Mouse (Mus musculus) heart, embryonic 15.5 days (tissue): ENCODE data around the gene Abca1. TPM values are rescaled to one million over a fixed set of nuclear protein-coding genes. Genes with fewer than 3 reads are reported as not detected.

Experiments used
- ATAC-seq: fragments of 200-750 bp; cut with Nextera tagmentation; replicated peaks from 2 replicates; pipeline ENCODE4 v1.8.0; 2017; ENCODE audit warnings: low read depth, moderate TSS enrichment; ENCODE audit not compliant: insufficient number of reproducible peaks, insufficient read depth, low FRiP score
- H3K27ac ChIP-seq: fragments of 300-500 bp; sonication (generic); 2 replicates; pipeline ENCODE4 v1.5.1; 2015; ENCODE audit warnings: mild to moderate bottlenecking, inconsistent platforms
- H3K27me3 ChIP-seq: fragments of 300-500 bp; sonication (generic); 2 replicates; pipeline ENCODE4 v1.6.1; 2015; ENCODE audit warnings: inconsistent platforms
- H3K36me3 ChIP-seq: fragments of 300-500 bp; sonication (generic); 2 replicates; pipeline ENCODE4 v1.6.1; 2015; ENCODE audit warnings: mild to moderate bottlenecking, inconsistent platforms
- H3K4me1 ChIP-seq: fragments of 300-500 bp; sonication (generic); replicated peaks from 2 replicates; pipeline ENCODE4 v1.6.1; 2015; ENCODE audit warnings: inconsistent platforms
- H3K4me2 ChIP-seq: fragments of 300-500 bp; sonication (generic); 2 replicates; pipeline ENCODE4 v1.6.1; 2015; ENCODE audit warnings: inconsistent platforms, mild to moderate bottlenecking, moderate library complexity
- H3K4me3 ChIP-seq: fragments of 300-500 bp; sonication (generic); 2 replicates; pipeline ENCODE4 v1.5.1; 2015; ENCODE audit warnings: mild to moderate bottlenecking, inconsistent platforms
- H3K9ac ChIP-seq: fragments of 300-500 bp; sonication (generic); 2 replicates; pipeline ENCODE4 v1.6.1; 2015; ENCODE audit warnings: mild to moderate bottlenecking, inconsistent platforms
- H3K9me3 ChIP-seq: fragments of 300-500 bp; sonication (generic); replicated peaks from 2 replicates; pipeline ENCODE4 v1.6.1; 2016; ENCODE audit warnings: inconsistent platforms
- WGBS: fragments of 180-500 bp; shearing (Covaris S2); methylation state at CpG from one replicate; pipeline ENCODE4 v1.1.7; 2015; ENCODE audit warnings: mixed read lengths; 5-methylcytosine and 5-hydroxymethylcytosine counted together
- polyA plus RNA-seq: library from polyadenylated mRNA; unstranded; fragments of >200 nt; fragmentation: Nextera tagmentation; extraction: Ambion mirVana; gene quantifications from 2 replicates; pipeline ENCODE4 v1.2.1, GENCODE M21; 2015

Abca1 gene
- polyA plus RNA-seq, 1 experiment from 2014 or later = 4.4 TPM

- no peak for ATAC-seq
- H3K4me1 ChIP-seq = no peaks in the 10 kb centered on the region
- 78% methylated on average over 3 of the region's 3 CpGs for WGBS
- no peak overlapping the region for H3K4me3 ChIP-seq
- H3K27me3 ChIP-seq = no peaks in the 10 kb centered on the region
- H3K36me3 ChIP-seq = no peaks in the 10 kb centered on the region
- no peak overlapping the region for H3K4me2 ChIP-seq
- no peaks in the 10 kb centered on the region for H3K9me3 ChIP-seq
- H3K9ac ChIP-seq = no peak overlapping the region
- no peak overlapping the region for H3K27ac ChIP-seq
These were observed 53.6 kb downstream of the Abca1 start for GRCm38 (mm10) chr4:53106071-53106470.

DNA sequence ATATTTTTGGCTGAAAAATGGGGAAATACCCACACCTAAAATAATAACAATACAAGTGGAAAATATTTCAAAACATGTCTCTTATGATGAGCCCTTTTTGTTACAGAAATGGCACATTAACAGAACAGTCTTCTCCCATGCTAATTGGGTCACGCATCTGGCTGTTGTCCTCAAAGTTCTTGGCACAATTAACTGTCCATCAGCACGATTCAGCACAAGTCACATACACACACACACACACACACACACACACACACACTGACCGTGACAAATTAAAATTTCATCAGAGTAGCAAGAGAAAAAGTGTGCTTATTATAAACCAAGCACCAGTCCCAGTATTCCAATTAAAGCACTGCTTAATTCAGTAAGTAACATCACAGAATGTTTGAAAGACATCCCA is 55.1 kb downstream of the Abca1 start:
- Histone ChIP-seq H3K4me2 (no peak overlapping the region), H3K4me3 (no peak overlapping the region), H3K9ac (no peak overlapping the region), H3K9me3 (no peaks in the 10 kb centered on the region), H3K27me3 (no peaks in the 10 kb centered on the region), H3K36me3 (no peaks in the 10 kb centered on the region), H3K4me1 (no peaks in the 10 kb centered on the region), H3K27ac (no peak overlapping the region)
- no peak for ATAC-seq
- 88% methylated on average over 3 of the region's 3 CpGs for WGBS

DNA sequence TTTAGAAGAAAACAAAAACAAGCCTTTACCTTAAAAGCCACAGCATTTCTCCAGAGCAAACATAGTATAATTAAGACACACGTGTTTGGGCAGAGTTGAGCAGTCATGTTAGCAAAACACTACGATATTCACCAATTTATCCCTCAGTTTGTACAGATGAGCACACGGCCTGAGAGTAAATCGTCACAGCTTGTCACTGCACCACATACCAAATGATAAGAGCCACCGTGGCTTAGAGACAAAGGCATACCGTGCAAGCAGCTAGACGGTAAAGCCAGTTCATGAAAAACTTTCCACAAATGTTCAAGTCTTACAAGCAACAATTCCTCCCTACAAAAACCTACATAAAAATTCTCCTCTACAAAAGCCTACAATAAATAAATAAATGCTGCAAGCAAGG is 57.2 kb downstream of the Abca1 start:
- ATAC-seq = no peak
- Histone ChIP-seq H3K9ac (no peak overlapping the region), H3K4me3 (no peak overlapping the region), H3K27me3 (no peaks in the 10 kb centered on the region), H3K36me3 (no peaks in the 10 kb centered on the region), H3K27ac (no peak overlapping the region), H3K4me2 (no peak overlapping the region), H3K9me3 (no peaks in the 10 kb centered on the region), H3K4me1 (no peaks in the 10 kb centered on the region)
- WGBS = 32% methylated on average over 7 of the region's 7 CpGs

GRCm38 (mm10) chr4:53101306-53101705 is 58.4 kb downstream of the Abca1 start:
- ATAC-seq = no peak
- H3K27me3 ChIP-seq = no peaks in the 10 kb centered on the region
- H3K9ac ChIP-seq = no peak overlapping the region
- no peaks in the 10 kb centered on the region for H3K4me1 ChIP-seq
- H3K9me3 ChIP-seq = no peaks in the 10 kb centered on the region
- no peaks in the 10 kb centered on the region for H3K36me3 ChIP-seq
- no peak overlapping the region for H3K4me2 ChIP-seq
- 70% methylated on average over 5 of the region's 5 CpGs for WGBS
- peak overlapping the region; percentile 5 for H3K27ac ChIP-seq
- H3K4me3 ChIP-seq = no peak overlapping the region

- Histone ChIP-seq H3K4me3 (no peak overlapping the region), H3K9me3 (no peaks in the 10 kb centered on the region), H3K36me3 (no peaks in the 10 kb centered on the region), H3K27ac (no peak overlapping the region; the same call in 1 of the 2 replicates), H3K27me3 (no peaks in the 10 kb centered on the region), H3K4me2 (no peak overlapping the region), H3K4me1 (no peaks in the 10 kb centered on the region), H3K9ac (no peak overlapping the region)
- ATAC-seq = no peak
- 83% methylated on average over 9 of the region's 9 CpGs for WGBS
These were observed 59.2 kb downstream of the Abca1 start for GRCm38 (mm10) chr4:53100492-53100891.

DNA sequence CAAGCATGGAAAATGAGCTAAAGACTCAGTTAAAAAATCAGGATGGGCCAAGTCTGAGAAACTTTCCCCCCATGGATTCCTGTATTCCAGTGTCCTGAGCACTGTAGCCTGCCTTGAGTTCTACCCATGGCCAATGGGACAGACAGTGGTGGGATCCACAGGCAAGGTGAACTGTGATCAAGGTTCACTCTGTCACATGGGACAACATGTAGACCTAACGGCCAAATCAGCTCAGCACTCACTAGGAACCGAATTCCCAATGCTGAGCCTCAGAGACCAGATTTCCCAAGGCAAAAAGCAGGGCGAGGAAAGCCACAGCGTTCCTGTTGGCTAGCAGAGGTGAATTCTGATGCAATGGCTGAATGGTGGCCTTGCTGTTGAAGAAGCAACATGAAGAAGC is 64.8 kb downstream of the Abca1 start:
- ATAC-seq = no peak
- no peak overlapping the region for H3K9ac ChIP-seq

GRCm38 (mm10) chr4:53094331-53094730 is 65.4 kb downstream of the Abca1 start:
- 55% methylated on average over 3 of the region's 3 CpGs for WGBS
- Histone ChIP-seq H3K4me2 (no peak overlapping the region), H3K4me1 (no peaks in the 10 kb centered on the region), H3K27ac (no peak overlapping the region), H3K4me3 (no peak overlapping the region), H3K27me3 (no peaks in the 10 kb centered on the region), H3K36me3 (no peaks in the 10 kb centered on the region), H3K9ac (no peak overlapping the region), H3K9me3 (no peaks in the 10 kb centered on the region)
- peak; percentile 39; the same call in 1 of the 2 replicates for ATAC-seq

More for the DNA sequence above, 64.8 kb downstream of the Abca1 start:
- Histone ChIP-seq H3K27me3 (no peaks in the 10 kb centered on the region), H3K4me3 (no peak overlapping the region), H3K36me3 (no peaks in the 10 kb centered on the region), H3K4me1 (no peaks in the 10 kb centered on the region), H3K4me2 (no peak overlapping the region), H3K9me3 (no peaks in the 10 kb centered on the region), H3K27ac (no peak overlapping the region)
- WGBS = 86% methylated on average over 4 of the region's 4 CpGs

- no peak overlapping the region for H3K27ac ChIP-seq
- H3K9ac ChIP-seq = no peak overlapping the region
- H3K4me3 ChIP-seq = no peak overlapping the region
- no peak overlapping the region for H3K4me2 ChIP-seq
- H3K4me1 ChIP-seq = no peaks in the 10 kb centered on the region
- no peak for ATAC-seq
- 84% methylated on average over 4 of the region's 4 CpGs for WGBS
- no peaks in the 10 kb centered on the region for H3K27me3 ChIP-seq
- H3K9me3 ChIP-seq = no peaks in the 10 kb centered on the region
- no peaks in the 10 kb centered on the region for H3K36me3 ChIP-seq
These were observed 66.1 kb downstream of the Abca1 start for GRCm38 (mm10) chr4:53093615-53094014.

GRCm38 (mm10) chr4:53089641-53090040 is 70.1 kb downstream of the Abca1 start:
- ATAC-seq = no peak
- no peaks in the 10 kb centered on the region for H3K27me3 ChIP-seq
- no peak overlapping the region for H3K9ac ChIP-seq
- H3K36me3 ChIP-seq = peaks cover 6% of the 10 kb centered on the region; the same call in 1 of the 2 replicates
- 73% methylated on average over 3 of the region's 3 CpGs for WGBS
- H3K4me1 ChIP-seq = no peaks in the 10 kb centered on the region
- no peaks in the 10 kb centered on the region for H3K9me3 ChIP-seq
- H3K4me2 ChIP-seq = no peak overlapping the region
- no peak overlapping the region for H3K27ac ChIP-seq
- H3K4me3 ChIP-seq = no peak overlapping the region

DNA sequence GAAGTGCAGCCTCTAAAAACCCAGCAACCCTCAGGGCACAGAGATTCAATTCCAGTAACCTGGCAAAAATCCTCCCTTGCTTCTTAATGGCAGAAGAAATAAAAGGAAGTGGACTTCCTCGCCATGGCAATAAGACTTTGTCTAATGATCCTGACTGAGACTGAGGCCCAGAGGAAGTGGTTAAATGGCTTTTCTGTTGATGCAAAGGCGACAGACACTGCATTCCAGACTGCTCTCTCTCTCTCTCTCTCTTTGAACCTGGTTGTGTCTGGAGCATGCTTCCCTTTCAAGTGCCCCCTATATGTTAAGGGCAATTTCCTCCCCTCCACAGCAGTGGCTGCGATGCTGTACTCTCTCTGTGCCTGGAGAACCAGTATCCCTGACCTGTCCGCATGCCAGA is 70.7 kb downstream of the Abca1 start:
- ATAC-seq = no peak
- Histone ChIP-seq H3K4me3 (no peak overlapping the region), H3K36me3 (peaks cover 13% of the 10 kb centered on the region; the same call in 1 of the 2 replicates), H3K4me1 (no peaks in the 10 kb centered on the region), H3K9me3 (no peaks in the 10 kb centered on the region), H3K27me3 (no peaks in the 10 kb centered on the region), H3K9ac (no peak overlapping the region), H3K4me2 (no peak overlapping the region), H3K27ac (no peak overlapping the region)
- WGBS = 45% methylated on average over 4 of the region's 4 CpGs

- Histone ChIP-seq H3K36me3 (peaks cover 23% of the 10 kb centered on the region), H3K9ac (no peak overlapping the region), H3K27ac (no peak overlapping the region), H3K9me3 (no peaks in the 10 kb centered on the region), H3K27me3 (no peaks in the 10 kb centered on the region), H3K4me3 (no peak overlapping the region), H3K4me2 (no peak overlapping the region), H3K4me1 (no peaks in the 10 kb centered on the region)
- WGBS = 58% methylated on average over 2 of the region's 2 CpGs
- ATAC-seq = no peak
These were observed 73.1 kb downstream of the Abca1 start for GRCm38 (mm10) chr4:53086636-53087035.

DNA sequence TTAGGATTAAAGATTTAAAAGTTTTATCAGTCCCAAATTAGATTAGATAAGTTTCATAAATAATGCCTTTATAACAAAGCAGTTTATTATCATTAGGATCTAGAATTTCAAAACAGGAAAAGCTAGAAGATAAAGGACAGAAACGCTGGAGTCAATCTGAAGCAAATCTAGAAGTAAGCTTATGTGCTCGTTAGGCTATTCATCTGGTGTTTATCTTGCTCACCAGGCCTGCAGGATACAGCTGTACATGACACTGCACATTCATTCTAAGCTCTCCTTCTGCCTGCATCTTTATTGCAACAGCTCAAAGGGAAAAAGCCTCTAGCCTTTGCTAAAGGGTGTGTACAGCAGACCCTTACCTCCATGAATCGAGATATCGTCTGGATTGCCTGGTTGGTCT is 74.1 kb downstream of the Abca1 start:
- Histone ChIP-seq H3K9me3 (no peaks in the 10 kb centered on the region), H3K4me1 (no peaks in the 10 kb centered on the region), H3K27me3 (no peaks in the 10 kb centered on the region)

More for the DNA sequence above, 74.1 kb downstream of the Abca1 start:
- peaks cover 24% of the 10 kb centered on the region for H3K36me3 ChIP-seq
- H3K4me3 ChIP-seq = no peak overlapping the region
- 57% methylated on average over 4 of the region's 4 CpGs for WGBS
- no peak overlapping the region for H3K9ac ChIP-seq
- no peak overlapping the region for H3K27ac ChIP-seq
- no peak for ATAC-seq
- H3K4me2 ChIP-seq = no peak overlapping the region
